Mouse (Mus musculus): ENCODE results near the gene Tssk3.
A peak's percentile ranks its signal among the peaks of the same experiment; 100 is the strongest.

Gene Tssk3

GRCm38 (mm10) chr4:129450851-129451250 is 40.0 kb downstream of the Tssk3 start:
- DNase-seq (ENCODE audit: low read depth, low spot score), result no peak

GRCm38 (mm10) chr4:129448713-129449112 is 42.1 kb downstream of the Tssk3 start:
- DNase-seq (ENCODE audit: low read depth, low spot score), result no peak

GRCm38 (mm10) chr4:129447778-129448563 is 42.9 kb downstream of the Tssk3 start:
- no peak for DNase-seq (ENCODE audit: low read depth, low spot score)

GRCm38 (mm10) chr4:129447360-129447759 is 43.5 kb downstream of the Tssk3 start:
- DNase-seq (ENCODE audit: low read depth, low spot score), result no peak

GRCm38 (mm10) chr4:129441145-129441544 is 49.7 kb downstream of the Tssk3 start:
- no peak for DNase-seq (ENCODE audit: low read depth, low spot score)

- DNase-seq (ENCODE audit: low read depth, low spot score), result peak; percentile 37
Measured at GRCm38 (mm10) chr4:129440340-129441063, 50.3 kb downstream of the Tssk3 start, which contains the start of gene Zbtb8b. Gene Zbtb8b (minus strand): TSS chr4:129440853.
